Mouse (Mus musculus) hindbrain, postnatal 0 days (tissue): ENCODE measurements around the gene Fkbp5. TPM values are rescaled to one million over a fixed set of nuclear protein-coding genes. Genes with fewer than 3 reads are reported as not detected.
"Not testable (repeated sequence)": the region's sequence is repeated elsewhere in the genome, so short reads cannot be mapped to it uniquely, and the experiment has no call there.

Experiments used
- ATAC-seq: fragments of 200-750 bp; cut with Nextera tagmentation; 2 replicates; pipeline ENCODE4 v1.8.0; 2017; ENCODE audit warnings: mild to moderate bottlenecking, moderate TSS enrichment, moderate library complexity
- DNase-seq: peaks from one replicate; pipeline ENCODE4 v3.0.0-alpha.2; 2015; ENCODE audit warnings: low spot score
- H3K27ac ChIP-seq: fragments of 300-500 bp; sonication (generic); 2 replicates; pipeline ENCODE4 v1.5.1; 2014; ENCODE audit warnings: mild to moderate bottlenecking
- H3K27me3 ChIP-seq: fragments of 300-500 bp; sonication (generic); 2 replicates; pipeline ENCODE4 v1.6.1; 2014; ENCODE audit warnings: low read length, mixed read lengths; ENCODE audit not compliant: insufficient read depth
- H3K36me3 ChIP-seq: fragments of 300-500 bp; sonication (generic); 2 replicates; pipeline ENCODE4 v1.6.1; 2014; ENCODE audit warnings: low read length, mixed read lengths; ENCODE audit not compliant: insufficient read depth
- H3K4me1 ChIP-seq: fragments of 300-500 bp; sonication (generic); 2 replicates; pipeline ENCODE4 v1.6.1; 2014; ENCODE audit warnings: antibody characterized with exemption, low read length, mixed read lengths; ENCODE audit not compliant: insufficient read depth
- H3K4me2 ChIP-seq: fragments of 300-500 bp; sonication (generic); 2 replicates; pipeline ENCODE4 v1.6.1; 2014; ENCODE audit warnings: low read depth, mild to moderate bottlenecking, low read length, moderate library complexity, mixed read lengths
- H3K4me3 ChIP-seq: fragments of 300-500 bp; sonication (generic); 2 replicates; pipeline ENCODE4 v1.5.1; 2014; ENCODE audit warnings: low read length
- H3K9ac ChIP-seq: fragments of 300-500 bp; sonication (generic); replicated peaks from 2 replicates; pipeline ENCODE4 v1.6.1; 2014; ENCODE audit warnings: mild to moderate bottlenecking, low read length, moderate library complexity, mixed read lengths
- H3K9me3 ChIP-seq: fragments of 300-500 bp; sonication (generic); 2 replicates; pipeline ENCODE4 v1.6.1; 2016; ENCODE audit warnings: low read length, mixed read lengths
- CTCF ChIP-seq: IDR thresholded peaks from 2 replicates; pipeline ENCODE4 v1.5.1; 2016; ENCODE audit warnings: antibody characterized with exemption, control low read depth, low read depth
- WGBS: fragments of 180-500 bp; shearing (Covaris S2); extraction: QIAGEN DNeasy Blood & Tissue Kit; methylation state at CpG from one replicate; pipeline ENCODE4 v1.1.7; 2014; 5-methylcytosine and 5-hydroxymethylcytosine counted together
- polyA plus RNA-seq: library from polyadenylated mRNA; unstranded; fragments of >200 nt; fragmentation: Nextera tagmentation; extraction: Ambion mirVana; gene quantifications from 2 replicates; pipeline ENCODE4 v1.2.1, GENCODE M21; 2015
- total RNA-seq: library from RNA; depleted of rRNA; stranded (reverse); fragments of >200 nt; gene quantifications from 2 replicates; pipeline ENCODE4 v1.2.3, GENCODE M21; 2014

The Fkbp5 gene
- total and polyA plus RNA-seq, 2 experiments from 2014 or later, result 20.0 to 27.5 TPM

GRCm38 (mm10) chr17:28415271-28415670 lies 102.1 kb downstream of the Fkbp5 start:
- ATAC-seq (no peak), DNase-seq (no peak)
- no peak overlapping the region for H3K4me3 ChIP-seq
- H3K4me2 ChIP-seq, result no peak overlapping the region
- no peak for TF ChIP-seq CTCF
- H3K4me1 ChIP-seq, result no peaks in the 10 kb centered on the region
- H3K9me3 ChIP-seq, result no peaks in the 10 kb centered on the region
- H3K9ac ChIP-seq, result no peak overlapping the region
- no peaks in the 10 kb centered on the region for H3K27me3 ChIP-seq
- H3K27ac ChIP-seq, result no peak overlapping the region
- WGBS, result 85% methylated on average over 5 of the region's 5 CpGs
- H3K36me3 ChIP-seq, result peaks cover 10% of the 10 kb centered on the region; the same call in 1 of the 2 replicates

GRCm38 (mm10) chr17:28411381-28411960 lies 105.9 kb downstream of the Fkbp5 start:
- no peak overlapping the region for H3K27ac ChIP-seq
- no peaks in the 10 kb centered on the region for H3K27me3 ChIP-seq
- H3K9ac ChIP-seq, result no peak overlapping the region
- ATAC-seq (no peak), DNase-seq (no peak)
- H3K36me3 ChIP-seq, result peaks cover 10% of the 10 kb centered on the region; the same call in 1 of the 2 replicates
- 76% methylated on average over 10 of the region's 10 CpGs for WGBS
- H3K4me3 ChIP-seq, result no peak overlapping the region
- no peaks in the 10 kb centered on the region for H3K9me3 ChIP-seq
- H3K4me2 ChIP-seq, result no peak overlapping the region
- no peak for TF ChIP-seq CTCF
- no peaks in the 10 kb centered on the region for H3K4me1 ChIP-seq

- Histone ChIP-seq H3K27me3 (no peaks in the 10 kb centered on the region), H3K4me1 (no peaks in the 10 kb centered on the region), H3K36me3 (peaks cover 10% of the 10 kb centered on the region; the same call in 1 of the 2 replicates), H3K27ac (no peak overlapping the region), H3K9me3 (no peaks in the 10 kb centered on the region), H3K4me3 (no peak overlapping the region), H3K9ac (no peak overlapping the region), H3K4me2 (no peak overlapping the region)
- DNase-seq, result no peak
- 89% methylated on average over 4 of the region's 4 CpGs for WGBS
- no peak for TF ChIP-seq CTCF
- no peak for ATAC-seq
Measured at GRCm38 (mm10) chr17:28410731-28411130, 106.6 kb downstream of the Fkbp5 start.

GRCm38 (mm10) chr17:28408251-28408918 lies 108.9 kb downstream of the Fkbp5 start:
- 84% methylated on average over 5 of the region's 5 CpGs for WGBS
- no peaks in the 10 kb centered on the region for H3K9me3 ChIP-seq
- peaks cover 10% of the 10 kb centered on the region; the same call in 1 of the 2 replicates for H3K36me3 ChIP-seq
- TF ChIP-seq CTCF, result no peak
- no peak overlapping the region for H3K4me2 ChIP-seq
- DNase-seq (no peak), ATAC-seq (no peak)
- no peaks in the 10 kb centered on the region for H3K4me1 ChIP-seq
- no peak overlapping the region for H3K9ac ChIP-seq
- no peak overlapping the region for H3K4me3 ChIP-seq
- H3K27me3 ChIP-seq, result no peaks in the 10 kb centered on the region
- no peak overlapping the region for H3K27ac ChIP-seq

- H3K4me1 ChIP-seq, result no peaks in the 10 kb centered on the region
- H3K4me2 ChIP-seq, result no peak overlapping the region
- no peaks in the 10 kb centered on the region for H3K27me3 ChIP-seq
- ATAC-seq (peak; percentile 90), DNase-seq (peak; percentile 89)
- H3K4me3 ChIP-seq, result no peak overlapping the region
- WGBS, result 41% methylated on average over 15 of the region's 15 CpGs
- no peak overlapping the region for H3K27ac ChIP-seq
- H3K9ac ChIP-seq, result no peak overlapping the region
- H3K9me3 ChIP-seq, result no peaks in the 10 kb centered on the region
- H3K36me3 ChIP-seq, result peaks cover 6% of the 10 kb centered on the region; the same call in 1 of the 2 replicates
- TF ChIP-seq CTCF, result peak; percentile 96
Measured at GRCm38 (mm10) chr17:28407418-28408250, 109.7 kb downstream of the Fkbp5 start.

- Histone ChIP-seq H3K9me3 (no peaks in the 10 kb centered on the region), H3K27ac (no peak overlapping the region), H3K4me2 (no peak overlapping the region), H3K9ac (no peak overlapping the region), H3K27me3 (no peaks in the 10 kb centered on the region), H3K4me1 (no peaks in the 10 kb centered on the region), H3K4me3 (no peak overlapping the region), H3K36me3 (peaks cover 10% of the 10 kb centered on the region; the same call in 1 of the 2 replicates)
- 73% methylated on average over 7 of the region's 7 CpGs for WGBS
- TF ChIP-seq CTCF, result no peak
- DNase-seq, result no peak
- no peak for ATAC-seq
Measured at GRCm38 (mm10) chr17:28406471-28406870, 110.9 kb downstream of the Fkbp5 start.

- H3K4me2 ChIP-seq, H3K4me1 ChIP-seq, H3K4me3 ChIP-seq, H3K36me3 ChIP-seq, H3K27me3 ChIP-seq, H3K9me3 ChIP-seq, DNase-seq, H3K9ac ChIP-seq, ATAC-seq, H3K27ac ChIP-seq: not testable (repeated sequence)
- WGBS, result 95% methylated on average over 2 of the region's 2 CpGs
Measured at GRCm38 (mm10) chr17:28404745-28405144, 112.6 kb downstream of the Fkbp5 start.
